Mouse (Mus musculus): ENCODE measurements around the gene Slc35f6.

Slc35f6 gene

GRCm38 (mm10) chr5:30647815-30648560 lies at the start of gene Slc35f6:
Gene Slc35f6 (plus strand): TSS chr5:30647933.
- peak; percentile 81 to 86 for DNase-seq (ENCODE audit: low spot score in 2 of 2)

- DNase-seq (ENCODE audit: low spot score in 2 of 2) = no peak
Observed at GRCm38 (mm10) chr5:30601397-30601796, 46.3 kb upstream of the Slc35f6 start.

- DNase-seq (ENCODE audit: low spot score in 2 of 2) = no peak
Observed at GRCm38 (mm10) chr5:30603255-30603654, 44.5 kb upstream of the Slc35f6 start.

- no peak for DNase-seq (ENCODE audit: low spot score in 2 of 2)
Observed at GRCm38 (mm10) chr5:30603926-30604325, 43.8 kb upstream of the Slc35f6 start.

- DNase-seq (ENCODE audit: low spot score in 2 of 2) = no peak
Observed at GRCm38 (mm10) chr5:30604769-30605188, 43.0 kb upstream of the Slc35f6 start.

- no peak for DNase-seq (ENCODE audit: low spot score in 2 of 2)
Observed at GRCm38 (mm10) chr5:30605649-30606048, 42.1 kb upstream of the Slc35f6 start.

- no peak for DNase-seq (ENCODE audit: low spot score in 2 of 2)
Observed at GRCm38 (mm10) chr5:30606424-30607073, 41.2 kb upstream of the Slc35f6 start.

GRCm38 (mm10) chr5:30609094-30609493 lies 38.6 kb upstream of the Slc35f6 start:
- DNase-seq (ENCODE audit: low spot score in 2 of 2) = no peak

- no peak for DNase-seq (ENCODE audit: low spot score in 2 of 2)
Observed at GRCm38 (mm10) chr5:30609918-30610645, 37.7 kb upstream of the Slc35f6 start.

GRCm38 (mm10) chr5:30611091-30611490 lies 36.6 kb upstream of the Slc35f6 start:
- DNase-seq (ENCODE audit: low spot score in 2 of 2) = no peak

- no peak for DNase-seq (ENCODE audit: low spot score in 2 of 2)
Observed at GRCm38 (mm10) chr5:30611689-30612088, 36.0 kb upstream of the Slc35f6 start.

GRCm38 (mm10) chr5:30612575-30612974 lies 35.2 kb upstream of the Slc35f6 start:
- DNase-seq (ENCODE audit: low spot score in 2 of 2) = no peak

- no peak for DNase-seq (ENCODE audit: low spot score in 2 of 2)
Observed at GRCm38 (mm10) chr5:30613242-30613641, 34.5 kb upstream of the Slc35f6 start.

- DNase-seq (ENCODE audit: low spot score in 2 of 2) = no peak
Observed at GRCm38 (mm10) chr5:30614221-30614620, 33.5 kb upstream of the Slc35f6 start.

GRCm38 (mm10) chr5:30615416-30615815 lies 32.3 kb upstream of the Slc35f6 start:
- no peak for DNase-seq (ENCODE audit: low spot score in 2 of 2)

- no peak for DNase-seq (ENCODE audit: low spot score in 2 of 2)
Observed at GRCm38 (mm10) chr5:30615819-30616218, 31.9 kb upstream of the Slc35f6 start.

GRCm38 (mm10) chr5:30616644-30617043 lies 31.1 kb upstream of the Slc35f6 start:
- no peak for DNase-seq (ENCODE audit: low spot score in 2 of 2)

GRCm38 (mm10) chr5:30617357-30617756 lies 30.4 kb upstream of the Slc35f6 start:
- no peak for DNase-seq (ENCODE audit: low spot score in 2 of 2)

GRCm38 (mm10) chr5:30617851-30618250 lies 29.9 kb upstream of the Slc35f6 start:
- DNase-seq (ENCODE audit: low spot score in 2 of 2) = no peak

- no peak for DNase-seq (ENCODE audit: low spot score in 2 of 2)
Observed at GRCm38 (mm10) chr5:30618376-30619003, 29.2 kb upstream of the Slc35f6 start.

GRCm38 (mm10) chr5:30619211-30619610 lies 28.5 kb upstream of the Slc35f6 start:
- no peak for DNase-seq (ENCODE audit: low spot score in 2 of 2)

GRCm38 (mm10) chr5:30620567-30620966 lies 27.2 kb upstream of the Slc35f6 start:
- DNase-seq (ENCODE audit: low spot score in 2 of 2) = no peak
